Mouse (Mus musculus): ENCODE measurements around the gene Actr5. TPM values are rescaled to one million over a fixed set of nuclear protein-coding genes. Genes with fewer than 3 reads are reported as not detected.

Gene Actr5
- polyA plus RNA-seq, 1 experiment from 2014 or later, result 5.1 TPM

DNA sequence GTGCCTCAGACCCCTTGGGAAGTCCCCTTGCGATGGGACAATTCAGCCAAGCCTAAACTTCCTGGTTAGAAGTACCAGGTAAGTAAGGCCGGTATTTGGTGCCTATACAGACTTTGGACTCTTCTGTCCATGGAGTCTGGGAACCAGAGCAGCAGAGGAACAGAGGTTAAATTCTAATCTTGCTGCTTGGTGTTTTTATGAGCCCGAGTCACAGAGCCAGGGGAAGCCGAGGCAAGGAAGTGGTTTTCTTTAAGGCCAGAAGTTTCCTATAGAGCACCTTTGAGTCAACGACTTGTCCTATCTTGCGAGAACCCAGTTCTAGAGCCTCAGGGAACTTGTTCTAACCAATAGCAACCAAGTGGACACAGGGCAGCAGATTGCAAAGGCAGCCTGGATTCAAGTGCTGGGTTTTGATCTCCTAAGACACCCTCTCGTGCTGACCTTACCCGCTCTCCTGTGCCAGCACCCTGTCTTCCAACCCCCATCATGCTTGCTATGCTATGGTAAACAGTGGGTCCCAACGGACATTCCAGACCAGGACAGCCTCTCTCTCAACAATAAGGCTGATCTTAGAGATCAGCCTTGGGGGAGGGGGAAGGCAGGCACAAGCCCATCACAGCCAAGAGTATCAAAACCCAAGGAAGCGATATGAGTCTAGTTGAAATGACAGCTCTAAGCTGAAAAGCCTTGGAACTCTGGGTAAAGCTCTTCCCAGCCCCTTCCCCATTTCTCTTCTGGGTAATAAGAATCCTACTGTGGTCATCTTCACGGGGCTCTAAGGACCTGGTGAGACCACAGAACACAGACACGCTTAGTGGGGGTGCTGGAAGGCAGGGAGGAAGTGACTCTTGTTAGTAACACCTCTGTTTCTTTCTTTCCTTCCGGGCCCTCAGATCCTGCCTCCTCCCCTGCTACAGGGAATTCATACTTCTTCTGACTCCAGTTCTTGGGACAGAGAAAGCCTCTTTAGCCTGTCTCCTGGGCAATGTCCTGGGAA lies 44.8 kb downstream of the Actr5 start:
- TF ChIP-seq CTCF (IDR thresholded peaks at IDR 0.05; ENCODE audit: low read depth) (no peak), EP300 (optimal IDR thresholded peaks at IDR 0.05) (no peak)
- no peak overlapping the region for H3K27ac ChIP-seq (replicated peaks)
- no peaks in the 10 kb centered on the region for H3K9me3 ChIP-seq (ENCODE audit: control insufficient read depth, low read length)
- ATAC-seq (ENCODE audit: low FRiP score, low TSS enrichment) (no peak), DNase-seq (ENCODE audit: low spot score) (no peak)
- no peak overlapping the region for H3K4me3 ChIP-seq (ENCODE audit: low read depth, low read length)
- peaks cover 3% of the 10 kb centered on the region; the same call in 1 of the 2 replicates for H3K4me1 ChIP-seq (replicated peaks; ENCODE audit: control insufficient read depth, insufficient read depth)
- peaks cover 14% of the 10 kb centered on the region; the same call in 1 of the 2 replicates for H3K27me3 ChIP-seq (ENCODE audit: control insufficient read depth, insufficient read depth, low read length)
- no peaks in the 10 kb centered on the region for H3K36me3 ChIP-seq (ENCODE audit: control insufficient read depth, insufficient read depth, low read length)
- 54% methylated on average over 13 of the region's 13 CpGs for WGBS
- no peak overlapping the region for H3K4me2 ChIP-seq (replicated peaks; ENCODE audit: low read depth)
- no peak overlapping the region for H3K9ac ChIP-seq (ENCODE audit: low read length)

GRCm38 (mm10) chr2:158670571-158670970 lies 45.9 kb downstream of the Actr5 start:
- ATAC-seq (ENCODE audit: low FRiP score, low TSS enrichment) (no peak), DNase-seq (ENCODE audit: low spot score) (no peak)
- no peak overlapping the region for H3K4me2 ChIP-seq (replicated peaks; ENCODE audit: low read depth)
- no peak overlapping the region for H3K27ac ChIP-seq (replicated peaks)
- peaks cover 14% of the 10 kb centered on the region; the same call in 1 of the 2 replicates for H3K27me3 ChIP-seq (ENCODE audit: control insufficient read depth, insufficient read depth, low read length)
- H3K9ac ChIP-seq (ENCODE audit: low read length), result no peak overlapping the region
- H3K36me3 ChIP-seq (ENCODE audit: control insufficient read depth, insufficient read depth, low read length), result no peaks in the 10 kb centered on the region
- H3K4me1 ChIP-seq (replicated peaks; ENCODE audit: control insufficient read depth, insufficient read depth), result peaks cover 3% of the 10 kb centered on the region; the same call in 1 of the 2 replicates
- WGBS, result 52% methylated on average over 10 of the region's 10 CpGs
- H3K9me3 ChIP-seq (ENCODE audit: control insufficient read depth, low read length), result no peaks in the 10 kb centered on the region
- TF ChIP-seq EP300 (optimal IDR thresholded peaks at IDR 0.05), result no peak
- TF ChIP-seq CTCF (IDR thresholded peaks at IDR 0.05; ENCODE audit: low read depth), result no peak
- H3K4me3 ChIP-seq (ENCODE audit: low read depth, low read length), result no peak overlapping the region

DNA sequence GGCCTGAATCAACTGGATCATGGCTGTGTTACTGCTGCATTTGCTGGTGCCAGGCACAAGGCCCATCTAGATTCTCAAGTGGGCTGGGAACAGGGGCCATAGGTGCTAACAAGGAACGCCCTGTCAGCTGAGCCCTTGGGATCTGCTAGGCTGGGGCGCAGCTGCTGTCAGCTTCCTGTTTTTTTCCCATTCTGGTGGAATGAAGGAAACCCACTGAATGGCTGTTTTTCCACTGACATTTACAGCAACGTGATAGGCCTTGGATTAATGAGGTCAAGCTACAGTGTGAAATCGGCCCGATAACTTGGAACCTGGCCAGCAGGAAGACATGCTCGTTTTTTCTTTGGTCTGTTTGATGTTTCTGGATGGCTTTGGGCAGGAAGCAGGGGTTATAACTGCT lies 48.1 kb downstream of the Actr5 start:
- H3K9me3 ChIP-seq (ENCODE audit: control insufficient read depth, low read length), result no peaks in the 10 kb centered on the region
- no peak overlapping the region for H3K4me3 ChIP-seq (ENCODE audit: low read depth, low read length)
- H3K9ac ChIP-seq (ENCODE audit: low read length), result no peak overlapping the region
- peaks cover 5% of the 10 kb centered on the region; the same call in 1 of the 2 replicates for H3K27me3 ChIP-seq (ENCODE audit: control insufficient read depth, insufficient read depth, low read length)
- no peak for DNase-seq (ENCODE audit: low spot score)
- no peak overlapping the region for H3K27ac ChIP-seq (replicated peaks)
- 24% methylated on average over 6 of the region's 6 CpGs for WGBS
- H3K4me1 ChIP-seq (replicated peaks; ENCODE audit: control insufficient read depth, insufficient read depth), result peaks cover 2% of the 10 kb centered on the region; the same call in 1 of the 2 replicates
- no peak overlapping the region for H3K4me2 ChIP-seq (replicated peaks; ENCODE audit: low read depth)
- TF ChIP-seq CTCF (IDR thresholded peaks at IDR 0.05; ENCODE audit: low read depth), result no peak
- TF ChIP-seq EP300 (optimal IDR thresholded peaks at IDR 0.05), result no peak
- H3K36me3 ChIP-seq (ENCODE audit: control insufficient read depth, insufficient read depth, low read length), result no peaks in the 10 kb centered on the region
- no peak; the same call in 1 of the 2 replicates for ATAC-seq (ENCODE audit: low FRiP score, low TSS enrichment)

DNA sequence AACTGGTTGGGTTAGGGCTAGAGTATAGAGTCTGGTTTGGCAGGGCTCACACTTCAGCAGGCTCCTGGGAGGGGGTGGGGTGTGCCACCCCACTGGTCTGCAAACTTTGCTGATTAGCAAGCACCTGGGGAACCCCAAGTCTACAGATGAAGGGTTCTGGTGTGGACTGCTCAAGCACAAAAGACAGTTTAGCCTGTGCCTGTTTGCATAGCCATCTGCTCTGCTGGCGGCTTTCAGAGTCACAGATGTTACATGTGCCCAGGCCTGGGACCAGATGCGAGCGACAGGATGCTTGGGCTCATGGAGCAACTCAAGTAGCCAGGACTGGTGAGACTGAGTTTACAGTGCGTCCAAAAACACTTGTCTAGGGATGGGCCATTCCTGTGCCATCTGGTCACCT lies 48.8 kb downstream of the Actr5 start:
- ATAC-seq (ENCODE audit: low FRiP score, low TSS enrichment), result no peak
- no peak for DNase-seq (ENCODE audit: low spot score)

GRCm38 (mm10) chr2:158674131-158674530 lies 49.4 kb downstream of the Actr5 start:
- H3K9ac ChIP-seq (ENCODE audit: low read length), result no peak overlapping the region
- ATAC-seq (ENCODE audit: low FRiP score, low TSS enrichment) (no peak), DNase-seq (ENCODE audit: low spot score) (no peak)
- no peak overlapping the region for H3K4me2 ChIP-seq (replicated peaks; ENCODE audit: low read depth)
- H3K27ac ChIP-seq (replicated peaks), result no peak overlapping the region
- 66% methylated on average over 6 of the region's 6 CpGs for WGBS
- H3K9me3 ChIP-seq (ENCODE audit: control insufficient read depth, low read length), result no peaks in the 10 kb centered on the region
- TF ChIP-seq CTCF (IDR thresholded peaks at IDR 0.05; ENCODE audit: low read depth) (no peak), EP300 (optimal IDR thresholded peaks at IDR 0.05) (no peak)
- H3K36me3 ChIP-seq (ENCODE audit: control insufficient read depth, insufficient read depth, low read length), result no peaks in the 10 kb centered on the region
- no peaks in the 10 kb centered on the region for H3K4me1 ChIP-seq (replicated peaks; ENCODE audit: control insufficient read depth, insufficient read depth)
- no peaks in the 10 kb centered on the region for H3K27me3 ChIP-seq (ENCODE audit: control insufficient read depth, insufficient read depth, low read length)
- no peak overlapping the region for H3K4me3 ChIP-seq (ENCODE audit: low read depth, low read length)

More for the DNA sequence above, 48.8 kb downstream of the Actr5 start:
- Histone ChIP-seq H3K9me3 (ENCODE audit: control insufficient read depth, low read length) (no peaks in the 10 kb centered on the region), H3K4me1 (replicated peaks; ENCODE audit: control insufficient read depth, insufficient read depth) (no peaks in the 10 kb centered on the region), H3K27ac (replicated peaks) (no peak overlapping the region), H3K4me2 (replicated peaks; ENCODE audit: low read depth) (no peak overlapping the region), H3K27me3 (ENCODE audit: control insufficient read depth, insufficient read depth, low read length) (peaks cover 3% of the 10 kb centered on the region; the same call in 1 of the 2 replicates), H3K9ac (ENCODE audit: low read length) (no peak overlapping the region), H3K4me3 (ENCODE audit: low read depth, low read length) (no peak overlapping the region), H3K36me3 (ENCODE audit: control insufficient read depth, insufficient read depth, low read length) (no peaks in the 10 kb centered on the region)
- 60% methylated on average over 4 of the region's 4 CpGs for WGBS
- TF ChIP-seq CTCF (IDR thresholded peaks at IDR 0.05; ENCODE audit: low read depth) (no peak), EP300 (optimal IDR thresholded peaks at IDR 0.05) (no peak)

GRCm38 (mm10) chr2:158674759-158675158 lies 50.1 kb downstream of the Actr5 start:
- Histone ChIP-seq H3K27ac (replicated peaks) (no peak overlapping the region), H3K27me3 (ENCODE audit: control insufficient read depth, insufficient read depth, low read length) (no peaks in the 10 kb centered on the region), H3K4me3 (ENCODE audit: low read depth, low read length) (no peak overlapping the region), H3K9ac (ENCODE audit: low read length) (no peak overlapping the region), H3K4me1 (replicated peaks; ENCODE audit: control insufficient read depth, insufficient read depth) (no peaks in the 10 kb centered on the region), H3K4me2 (replicated peaks; ENCODE audit: low read depth) (no peak overlapping the region), H3K36me3 (ENCODE audit: control insufficient read depth, insufficient read depth, low read length) (no peaks in the 10 kb centered on the region), H3K9me3 (ENCODE audit: control insufficient read depth, low read length) (no peaks in the 10 kb centered on the region)
- 79% methylated on average over 7 of the region's 7 CpGs for WGBS
- ATAC-seq (ENCODE audit: low FRiP score, low TSS enrichment) (no peak), DNase-seq (ENCODE audit: low spot score) (no peak)
- TF ChIP-seq CTCF (IDR thresholded peaks at IDR 0.05; ENCODE audit: low read depth) (no peak), EP300 (optimal IDR thresholded peaks at IDR 0.05) (no peak)

Measured in stomach, postnatal 0 days (tissue).